Mouse (Mus musculus) liver, embryonic 14.5 days (tissue): ENCODE results near the gene Ngly1. TPM values are rescaled to one million over a fixed set of nuclear protein-coding genes. Genes with fewer than 3 reads are reported as not detected.
A peak's percentile ranks its signal among the peaks of the same experiment; 100 is the strongest.

Experiments
- ATAC-seq: fragments of 200-750 bp; cut with Nextera tagmentation; 2 replicates; pipeline ENCODE4 v1.8.0; 2017; ENCODE audit warnings: moderate number of reproducible peaks, mild to moderate bottlenecking, moderate library complexity; ENCODE audit not compliant: insufficient read depth
- DNase-seq, 3 experiments: peaks; one replicate each; pipeline ENCODE4 v3.0.0-alpha.2; 2012 to 2013; ENCODE audit warnings: low read depth in 3 of 3, low spot score in 3 of 3
- H3K27ac ChIP-seq: fragments of 300-500 bp; sonication (generic); 2 replicates; pipeline ENCODE4 v1.5.1; 2014; ENCODE audit warnings: moderate library complexity, mild to moderate bottlenecking, control low read depth, inconsistent platforms
- H3K27me3 ChIP-seq: fragments of 300-500 bp; sonication (generic); 2 replicates; pipeline ENCODE4 v1.6.1; 2014; ENCODE audit warnings: mild to moderate bottlenecking, low read length, moderate library complexity; ENCODE audit not compliant: control insufficient read depth, insufficient read depth
- H3K36me3 ChIP-seq: fragments of 300-500 bp; sonication (generic); replicated peaks from 2 replicates; pipeline ENCODE4 v1.6.1; 2014; ENCODE audit warnings: low read depth; ENCODE audit not compliant: control insufficient read depth, insufficient read depth
- H3K4me1 ChIP-seq, 2 experiments: fragments of 200-500 bp in 1 of 2; fragments of 300-500 bp in 1 of 2; sonication (generic) in 1 of 2; replicated peaks; 2 replicates each; pipeline ENCODE4 v1.6.1; 2012 to 2014; ENCODE audit warnings: antibody characterized with exemption in 1 of 2, inconsistent platforms in 1 of 2, low read length in 1 of 2; ENCODE audit not compliant: control insufficient read depth in 2 of 2, insufficient read depth in 2 of 2
- H3K4me2 ChIP-seq: fragments of 300-500 bp; sonication (generic); 2 replicates; pipeline ENCODE4 v1.6.1; 2014; ENCODE audit warnings: low read depth, mild to moderate bottlenecking, control low read depth, moderate library complexity
- H3K4me3 ChIP-seq, 2 experiments: fragments of 200-500 bp in 1 of 2; fragments of 300-500 bp in 1 of 2; sonication (generic) in 1 of 2; 2 replicates each; pipeline ENCODE4 v1.5.1; 2012 to 2014; ENCODE audit warnings: low read depth in 2 of 2, low read length in 2 of 2, mild to moderate bottlenecking in 2 of 2, control low read depth in 1 of 2, inconsistent platforms in 1 of 2, moderate library complexity in 1 of 2; ENCODE audit not compliant: insufficient read depth in 1 of 2
- H3K9ac ChIP-seq: fragments of 300-500 bp; sonication (generic); replicated peaks from 2 replicates; pipeline ENCODE4 v1.6.1; 2014; ENCODE audit warnings: mild to moderate bottlenecking, control low read depth, moderate library complexity
- H3K9me3 ChIP-seq: fragments of 300-500 bp; sonication (generic); 2 replicates; pipeline ENCODE4 v1.6.1; 2016; ENCODE audit warnings: low read length, mixed read lengths; ENCODE audit not compliant: control insufficient read depth
- CTCF ChIP-seq: IDR thresholded peaks from 2 replicates; pipeline ENCODE4 v1.5.1; 2016; ENCODE audit warnings: antibody characterized with exemption, low read depth, control low read depth
- EP300 ChIP-seq: IDR thresholded peaks from 2 replicates; pipeline ENCODE4 v1.6.1; 2016; ENCODE audit warnings: antibody characterized with exemption, low read depth
- WGBS: fragments of 180-500 bp; shearing (Covaris S2); extraction: QIAGEN DNeasy Blood & Tissue Kit; methylation state at CpG from one replicate; pipeline ENCODE4 v1.1.7; 2014; ENCODE audit not compliant: insufficient replicate concordance; 5-methylcytosine and 5-hydroxymethylcytosine counted together
- polyA plus RNA-seq, 2 experiments: library from polyadenylated mRNA; depleted of rRNA in 1 of 2; stranded (reverse) in 1 of 2; unstranded in 1 of 2; fragments of >200 nt; fragmentation: Nextera tagmentation in 1 of 2; extraction: Ambion mirVana in 1 of 2; gene quantifications; 2 replicates each; pipeline versions ENCODE4 v1.2.1 to v1.2.3; 2012 to 2014

Ngly1 gene
- polyA plus RNA-seq, 2 experiments: 6.9 to 21.7 TPM

DNA sequence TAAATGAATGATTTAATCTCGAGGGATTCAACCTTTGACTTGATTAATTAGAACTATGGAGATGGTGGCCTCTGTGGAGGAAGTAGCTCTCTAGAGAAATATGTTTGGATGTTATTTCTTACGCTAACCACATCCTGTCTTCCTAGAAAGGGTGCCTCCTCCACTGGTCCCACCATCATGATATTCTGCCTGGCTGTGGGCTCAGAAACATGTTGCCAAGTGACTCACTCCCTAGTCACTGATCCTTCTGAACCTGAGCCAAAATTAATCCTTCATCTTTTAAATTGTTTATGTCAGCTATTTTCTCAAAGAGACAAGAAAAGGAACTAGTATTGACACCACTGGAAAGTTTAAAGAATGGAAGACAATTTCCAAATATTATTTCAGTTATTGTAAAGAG, 7.1 kb downstream of the Ngly1 start:
- H3K4me2 ChIP-seq: no peak overlapping the region
- DNase-seq (no peak), ATAC-seq (peak; percentile 30; the same call in 1 of the 2 replicates)
- TF ChIP-seq CTCF (no peak), EP300 (no peak)
- H3K9ac ChIP-seq: no peak overlapping the region
- peaks cover 0 to 3% of the 10 kb centered on the region in 2 experiments; a peak in 1 of 4 replicates for H3K4me1 ChIP-seq
- no peaks in the 10 kb centered on the region for H3K9me3 ChIP-seq
- peaks cover 6% of the 10 kb centered on the region; the same call in 1 of the 2 replicates for H3K36me3 ChIP-seq
- no peak overlapping the region for H3K4me3 ChIP-seq
- 22% methylated on average over 2 of the region's 2 CpGs for WGBS
- H3K27me3 ChIP-seq: no peaks in the 10 kb centered on the region
- H3K27ac ChIP-seq: no peak overlapping the region

GRCm38 (mm10) chr14:16260541-16260940, 11.5 kb downstream of the Ngly1 start:
- H3K9ac ChIP-seq: no peak overlapping the region
- H3K4me1 ChIP-seq: peaks cover 0 to 3% of the 10 kb centered on the region in 2 experiments; a peak in 1 of 4 replicates
- DNase-seq (no peak), ATAC-seq (no peak)
- no peak overlapping the region for H3K4me2 ChIP-seq
- H3K4me3 ChIP-seq: no peak overlapping the region
- H3K36me3 ChIP-seq: peaks cover 8% of the 10 kb centered on the region
- TF ChIP-seq EP300 (no peak), CTCF (no peak)
- no peak overlapping the region for H3K27ac ChIP-seq
- no peaks in the 10 kb centered on the region for H3K27me3 ChIP-seq
- H3K9me3 ChIP-seq: no peaks in the 10 kb centered on the region
- 85% methylated on average over 6 of the region's 6 CpGs for WGBS

DNA sequence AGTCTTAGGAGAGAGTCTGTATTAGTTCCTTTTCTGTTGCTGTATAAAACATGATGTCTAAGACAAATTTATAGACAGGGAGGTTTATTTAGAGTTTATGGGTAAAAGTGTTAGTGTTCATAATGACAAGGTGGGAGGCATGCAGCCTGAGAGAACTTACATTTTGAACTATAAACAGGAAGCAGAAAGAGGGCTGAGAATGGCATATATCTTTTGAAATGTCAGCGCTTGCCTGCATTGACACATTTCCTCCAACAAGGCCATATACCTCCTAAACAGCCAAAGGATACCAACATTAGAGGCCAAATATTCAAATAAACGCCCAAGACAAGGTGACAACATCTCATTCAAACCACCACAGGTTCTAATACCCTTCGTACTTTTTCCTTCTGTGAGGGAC, 12.8 kb downstream of the Ngly1 start:
- no peaks in the 10 kb centered on the region for H3K27me3 ChIP-seq
- DNase-seq: no peak
- H3K4me1 ChIP-seq: no peaks in the 10 kb centered on the region
- H3K4me2 ChIP-seq: no peak overlapping the region
- WGBS: 77% methylated on average over 3 of the region's 3 CpGs
- peaks cover 8% of the 10 kb centered on the region for H3K36me3 ChIP-seq
- ATAC-seq: no peak
- no peaks in the 10 kb centered on the region for H3K9me3 ChIP-seq
- TF ChIP-seq CTCF (no peak), EP300 (no peak)
- H3K27ac ChIP-seq: no peak overlapping the region
- H3K4me3 ChIP-seq: no peak overlapping the region
- no peak overlapping the region for H3K9ac ChIP-seq

DNA sequence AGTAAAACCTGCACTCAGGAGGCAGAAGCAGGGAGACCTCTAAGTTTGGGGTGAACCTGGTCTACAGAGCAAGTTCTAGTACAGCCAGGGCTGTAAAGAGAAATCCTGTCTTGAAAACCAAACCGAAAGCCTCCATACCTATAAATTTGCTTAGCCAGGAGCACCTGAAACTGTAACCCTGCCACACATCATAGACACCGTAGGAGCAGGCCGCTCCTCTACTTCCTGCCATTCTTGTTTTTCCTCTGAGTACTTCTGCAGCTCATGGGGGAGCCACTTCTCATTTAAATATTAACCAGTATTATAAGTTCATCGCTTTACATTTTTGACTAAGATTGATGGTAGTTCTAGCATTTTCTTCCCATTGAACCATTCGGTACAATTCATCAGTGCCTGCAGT, 17.9 kb downstream of the Ngly1 start:
- Histone ChIP-seq H3K9ac (no peak overlapping the region), H3K36me3 (no peaks in the 10 kb centered on the region; the same call in 1 of the 2 replicates), H3K4me3 (no peak overlapping the region), H3K4me1 (no peaks in the 10 kb centered on the region), H3K27me3 (no peaks in the 10 kb centered on the region), H3K4me2 (no peak overlapping the region), H3K9me3 (no peaks in the 10 kb centered on the region), H3K27ac (no peak overlapping the region)
- ATAC-seq (no peak), DNase-seq (no peak)
- 72% methylated on average over 5 of the region's 5 CpGs for WGBS
- TF ChIP-seq EP300 (no peak), CTCF (no peak)

DNA sequence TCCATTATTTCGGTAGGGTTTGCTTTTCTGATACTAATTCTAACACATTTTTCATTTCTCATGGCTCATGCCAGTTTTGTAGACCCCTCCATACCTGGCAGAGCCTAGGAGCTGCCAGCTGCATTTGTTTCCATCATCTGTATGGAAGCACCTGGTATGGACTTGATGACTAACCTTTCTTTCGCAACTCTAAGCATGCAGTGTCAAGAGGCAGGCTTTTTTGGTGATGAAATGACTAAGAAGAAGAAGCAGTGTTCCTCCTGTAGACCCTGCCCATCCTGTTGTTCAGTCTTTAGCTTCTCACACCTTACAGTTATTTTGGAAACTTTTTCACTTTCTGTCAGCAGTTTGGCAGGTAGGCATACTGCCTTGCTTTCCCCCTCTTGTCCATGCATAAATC, 20.7 kb downstream of the Ngly1 start:
- no peaks in the 10 kb centered on the region for H3K27me3 ChIP-seq
- H3K4me3 ChIP-seq: no peak overlapping the region
- 70% methylated on average over 2 of the region's 2 CpGs for WGBS
- no peaks in the 10 kb centered on the region; the same call in 1 of the 2 replicates for H3K36me3 ChIP-seq
- ATAC-seq (no peak), DNase-seq (no peak)
- no peaks in the 10 kb centered on the region for H3K9me3 ChIP-seq
- H3K27ac ChIP-seq: no peak overlapping the region
- H3K4me1 ChIP-seq: no peaks in the 10 kb centered on the region
- no peak overlapping the region for H3K4me2 ChIP-seq
- no peak for TF ChIP-seq EP300
- H3K9ac ChIP-seq: no peak overlapping the region
